Mouse (Mus musculus) forebrain, embryonic 13.5 days (tissue): ENCODE measurements at regions not wholly inside any gene's neighbourhood (a gene's known extent, or its start where the extent isn't known, plus 50 kb on each side); places are given as distances from the start of the nearest gene placed in this dataset.

Source experiments
- ATAC-seq: fragments of 200-750 bp; cut with Nextera tagmentation; 2 replicates; pipeline ENCODE4 v1.8.0; 2017
- H3K27ac ChIP-seq: fragments of 300-500 bp; sonication (generic); 2 replicates; pipeline ENCODE4 v1.5.1; 2015; ENCODE audit warnings: inconsistent platforms, mild to moderate bottlenecking, moderate library complexity
- H3K27me3 ChIP-seq: fragments of 300-500 bp; sonication (generic); 2 replicates; pipeline ENCODE4 v1.6.1; 2015; ENCODE audit warnings: mild to moderate bottlenecking, inconsistent platforms
- H3K36me3 ChIP-seq: fragments of 300-500 bp; sonication (generic); 2 replicates; pipeline ENCODE4 v1.6.1; 2015; ENCODE audit warnings: mild to moderate bottlenecking, inconsistent platforms; ENCODE audit not compliant: poor library complexity, severe bottlenecking
- H3K4me1 ChIP-seq: fragments of 300-500 bp; sonication (generic); 2 replicates; pipeline ENCODE4 v1.6.1; 2015; ENCODE audit warnings: inconsistent platforms
- H3K4me2 ChIP-seq: fragments of 300-500 bp; sonication (generic); 2 replicates; pipeline ENCODE4 v1.6.1; 2015; ENCODE audit warnings: inconsistent platforms, mild to moderate bottlenecking, moderate library complexity
- H3K4me3 ChIP-seq: fragments of 300-500 bp; sonication (generic); 2 replicates; pipeline ENCODE4 v1.5.1; 2015; ENCODE audit warnings: mild to moderate bottlenecking, inconsistent platforms
- H3K9ac ChIP-seq: fragments of 300-500 bp; sonication (generic); 2 replicates; pipeline ENCODE4 v1.6.1; 2015; ENCODE audit warnings: mild to moderate bottlenecking, inconsistent platforms
- H3K9me3 ChIP-seq: fragments of 300-500 bp; sonication (generic); replicated peaks from 2 replicates; pipeline ENCODE4 v1.6.1; 2016; ENCODE audit warnings: inconsistent platforms
- WGBS: fragments of 180-500 bp; shearing (Covaris S2); methylation state at CpG from one replicate; pipeline ENCODE4 v1.1.7; 2015; 5-methylcytosine and 5-hydroxymethylcytosine counted together

- peaks cover 12% of the 10 kb centered on the region for H3K4me1 ChIP-seq
- ATAC-seq, result peak; percentile 74; the same call in 1 of the 2 replicates
- H3K27ac ChIP-seq, result no peak overlapping the region
- peak overlapping the region; percentile 12; the same call in 1 of the 2 replicates for H3K4me2 ChIP-seq
- 8% methylated on average over 15 of the region's 15 CpGs for WGBS
- H3K9ac ChIP-seq, result no peak overlapping the region
- no peak overlapping the region for H3K4me3 ChIP-seq
- H3K9me3 ChIP-seq, result no peaks in the 10 kb centered on the region
- H3K36me3 ChIP-seq, result no peaks in the 10 kb centered on the region
- no peaks in the 10 kb centered on the region for H3K27me3 ChIP-seq
Observed at GRCm38 (mm10) chr2:92544364-92545151, 54.9 kb upstream of the Chst1 start.

GRCm38 (mm10) chr2:92540841-92541240 is 58.7 kb upstream of the Chst1 start:
- no peak overlapping the region for H3K4me2 ChIP-seq
- H3K27ac ChIP-seq, result no peak overlapping the region
- no peak overlapping the region for H3K4me3 ChIP-seq
- no peaks in the 10 kb centered on the region for H3K27me3 ChIP-seq
- no peak for ATAC-seq
- H3K9ac ChIP-seq, result no peak overlapping the region
- H3K9me3 ChIP-seq, result no peaks in the 10 kb centered on the region
- H3K4me1 ChIP-seq, result peaks cover 12% of the 10 kb centered on the region
- WGBS, result 61% methylated on average over 5 of the region's 5 CpGs
- no peaks in the 10 kb centered on the region for H3K36me3 ChIP-seq

- no peaks in the 10 kb centered on the region for H3K27me3 ChIP-seq
- no peak overlapping the region for H3K4me3 ChIP-seq
- no peak overlapping the region for H3K27ac ChIP-seq
- ATAC-seq, result no peak
- no peaks in the 10 kb centered on the region for H3K36me3 ChIP-seq
- no peaks in the 10 kb centered on the region for H3K9me3 ChIP-seq
- no peak overlapping the region for H3K4me2 ChIP-seq
- H3K4me1 ChIP-seq, result peaks cover 9% of the 10 kb centered on the region
- WGBS, result 91% methylated on average over 5 of the region's 5 CpGs
- no peak overlapping the region for H3K9ac ChIP-seq
Observed at GRCm38 (mm10) chr2:92531996-92532395, 67.5 kb upstream of the Chst1 start.

GRCm38 (mm10) chr2:92530677-92531076 is 68.8 kb upstream of the Chst1 start:
- Histone ChIP-seq H3K36me3 (no peaks in the 10 kb centered on the region), H3K4me3 (no peak overlapping the region), H3K27me3 (no peaks in the 10 kb centered on the region), H3K27ac (no peak overlapping the region), H3K4me2 (no peak overlapping the region), H3K9ac (no peak overlapping the region), H3K4me1 (peaks cover 9% of the 10 kb centered on the region), H3K9me3 (no peaks in the 10 kb centered on the region)
- 11% methylated on average over 4 of the region's 4 CpGs for WGBS
- no peak for ATAC-seq

GRCm38 (mm10) chr2:92529670-92530322 is 69.5 kb upstream of the Slc35c1 start:
- Histone ChIP-seq H3K9ac (peak overlapping the region; percentile 70), H3K4me1 (peaks cover 9% of the 10 kb centered on the region), H3K4me2 (peak overlapping the region; percentile 77), H3K27ac (peak overlapping the region; percentile 73), H3K9me3 (no peaks in the 10 kb centered on the region), H3K4me3 (peak overlapping the region; percentile 50), H3K27me3 (no peaks in the 10 kb centered on the region), H3K36me3 (no peaks in the 10 kb centered on the region)
- ATAC-seq, result peak; percentile 44
- WGBS, result 51% methylated on average over 14 of the region's 14 CpGs

GRCm38 (mm10) chr2:92529071-92529641 is 68.8 kb upstream of the Slc35c1 start:
- Histone ChIP-seq H3K4me2 (peak overlapping the region; percentile 77), H3K9ac (peak overlapping the region; percentile 70), H3K4me3 (peak overlapping the region; percentile 50), H3K27me3 (no peaks in the 10 kb centered on the region), H3K9me3 (no peaks in the 10 kb centered on the region), H3K27ac (peak overlapping the region; percentile 73), H3K4me1 (peaks cover 9% of the 10 kb centered on the region), H3K36me3 (no peaks in the 10 kb centered on the region)
- ATAC-seq, result peak; percentile 100
- WGBS, result 7% methylated on average over 24 of the region's 24 CpGs

- peak overlapping the region; percentile 50; the same call in 1 of the 2 replicates for H3K4me3 ChIP-seq
- H3K4me2 ChIP-seq, result peak overlapping the region; percentile 77
- no peak for ATAC-seq
- no peaks in the 10 kb centered on the region for H3K9me3 ChIP-seq
- WGBS, result 89% methylated on average over 6 of the region's 6 CpGs
- no peaks in the 10 kb centered on the region for H3K36me3 ChIP-seq
- peak overlapping the region; percentile 73; the same call in 1 of the 2 replicates for H3K27ac ChIP-seq
- peaks cover 9% of the 10 kb centered on the region for H3K4me1 ChIP-seq
- H3K9ac ChIP-seq, result no peak overlapping the region
- no peaks in the 10 kb centered on the region for H3K27me3 ChIP-seq
Observed at GRCm38 (mm10) chr2:92528119-92528830, 67.9 kb upstream of the Slc35c1 start.

GRCm38 (mm10) chr2:92526676-92527395 is 66.5 kb upstream of the Slc35c1 start:
- no peaks in the 10 kb centered on the region for H3K36me3 ChIP-seq
- no peak overlapping the region for H3K4me3 ChIP-seq
- 64% methylated on average over 5 of the region's 5 CpGs for WGBS
- ATAC-seq, result no peak
- no peaks in the 10 kb centered on the region for H3K9me3 ChIP-seq
- peaks cover 9% of the 10 kb centered on the region for H3K4me1 ChIP-seq
- no peak overlapping the region for H3K4me2 ChIP-seq
- H3K27me3 ChIP-seq, result no peaks in the 10 kb centered on the region
- H3K27ac ChIP-seq, result no peak overlapping the region
- no peak overlapping the region for H3K9ac ChIP-seq

GRCm38 (mm10) chr2:92525628-92526027 is 65.3 kb upstream of the Slc35c1 start:
- Histone ChIP-seq H3K27me3 (no peaks in the 10 kb centered on the region), H3K9ac (no peak overlapping the region), H3K27ac (no peak overlapping the region), H3K4me3 (no peak overlapping the region), H3K9me3 (no peaks in the 10 kb centered on the region), H3K4me2 (no peak overlapping the region), H3K36me3 (no peaks in the 10 kb centered on the region), H3K4me1 (peaks cover 9% of the 10 kb centered on the region)
- 78% methylated on average over 7 of the region's 7 CpGs for WGBS
- no peak for ATAC-seq

GRCm38 (mm10) chr2:92525062-92525623 is 64.8 kb upstream of the Slc35c1 start:
- Histone ChIP-seq H3K36me3 (no peaks in the 10 kb centered on the region), H3K27me3 (no peaks in the 10 kb centered on the region), H3K4me1 (peaks cover 9% of the 10 kb centered on the region), H3K9me3 (no peaks in the 10 kb centered on the region), H3K9ac (no peak overlapping the region), H3K27ac (no peak overlapping the region), H3K4me2 (no peak overlapping the region), H3K4me3 (no peak overlapping the region)
- no peak for ATAC-seq
- WGBS, result 87% methylated on average over 10 of the region's 10 CpGs

- H3K4me3 ChIP-seq, result no peak overlapping the region
- H3K27ac ChIP-seq, result no peak overlapping the region
- no peaks in the 10 kb centered on the region for H3K36me3 ChIP-seq
- H3K4me2 ChIP-seq, result no peak overlapping the region
- no peaks in the 10 kb centered on the region for H3K27me3 ChIP-seq
- no peak for ATAC-seq
- no peaks in the 10 kb centered on the region for H3K9me3 ChIP-seq
- H3K9ac ChIP-seq, result no peak overlapping the region
- H3K4me1 ChIP-seq, result peaks cover 5% of the 10 kb centered on the region
- 87% methylated on average over 9 of the region's 9 CpGs for WGBS
Observed at GRCm38 (mm10) chr2:92524346-92524905, 64.1 kb upstream of the Slc35c1 start.
